Mouse (Mus musculus) heart, embryonic 13.5 days (tissue): ENCODE measurements around the gene Fyco1. TPM values are rescaled to one million over a fixed set of nuclear protein-coding genes. Genes with fewer than 3 reads are reported as not detected.
A peak's percentile ranks its signal among the peaks of the same experiment; 100 is the strongest.

Source experiments
- ATAC-seq: fragments of 200-750 bp; cut with Nextera tagmentation; 2 replicates; pipeline ENCODE4 v1.8.0; 2017; ENCODE audit warnings: moderate TSS enrichment; ENCODE audit not compliant: insufficient number of reproducible peaks, low FRiP score, low TSS enrichment; ENCODE audit errors: extremely low read depth
- H3K27ac ChIP-seq: fragments of 300-500 bp; sonication (generic); replicated peaks from 2 replicates; pipeline ENCODE4 v1.5.1; 2015; ENCODE audit warnings: moderate library complexity, mild to moderate bottlenecking, inconsistent platforms
- H3K27me3 ChIP-seq: fragments of 300-500 bp; sonication (generic); replicated peaks from 2 replicates; pipeline ENCODE4 v1.6.1; 2015; ENCODE audit warnings: mild to moderate bottlenecking, inconsistent platforms
- H3K36me3 ChIP-seq: fragments of 300-500 bp; sonication (generic); 2 replicates; pipeline ENCODE4 v1.6.1; 2015; ENCODE audit warnings: mild to moderate bottlenecking, inconsistent platforms
- H3K4me1 ChIP-seq: fragments of 300-500 bp; sonication (generic); 2 replicates; pipeline ENCODE4 v1.6.1; 2015; ENCODE audit warnings: inconsistent platforms
- H3K4me2 ChIP-seq: fragments of 300-500 bp; sonication (generic); 2 replicates; pipeline ENCODE4 v1.6.1; 2015; ENCODE audit warnings: inconsistent platforms, mild to moderate bottlenecking, moderate library complexity
- H3K4me3 ChIP-seq: fragments of 300-500 bp; sonication (generic); 2 replicates; pipeline ENCODE4 v1.5.1; 2015; ENCODE audit warnings: moderate library complexity, mild to moderate bottlenecking, inconsistent platforms
- H3K9ac ChIP-seq: fragments of 300-500 bp; sonication (generic); 2 replicates; pipeline ENCODE4 v1.6.1; 2015; ENCODE audit warnings: inconsistent platforms, mild to moderate bottlenecking, moderate library complexity
- H3K9me3 ChIP-seq: fragments of 300-500 bp; sonication (generic); 2 replicates; pipeline ENCODE4 v1.6.1; 2016; ENCODE audit warnings: inconsistent platforms
- WGBS: fragments of 180-500 bp; shearing (Covaris S2); methylation state at CpG from one replicate; pipeline ENCODE4 v1.1.7; 2015; ENCODE audit warnings: mixed read lengths; 5-methylcytosine and 5-hydroxymethylcytosine counted together
- polyA plus RNA-seq: library from polyadenylated mRNA; unstranded; fragments of >200 nt; fragmentation: Nextera tagmentation; extraction: Ambion mirVana; gene quantifications from 2 replicates; pipeline ENCODE4 v1.2.1, GENCODE M21; 2015

Fyco1 gene
- polyA plus RNA-seq = 23.9 and 27.0 TPM in 2 replicates

DNA sequence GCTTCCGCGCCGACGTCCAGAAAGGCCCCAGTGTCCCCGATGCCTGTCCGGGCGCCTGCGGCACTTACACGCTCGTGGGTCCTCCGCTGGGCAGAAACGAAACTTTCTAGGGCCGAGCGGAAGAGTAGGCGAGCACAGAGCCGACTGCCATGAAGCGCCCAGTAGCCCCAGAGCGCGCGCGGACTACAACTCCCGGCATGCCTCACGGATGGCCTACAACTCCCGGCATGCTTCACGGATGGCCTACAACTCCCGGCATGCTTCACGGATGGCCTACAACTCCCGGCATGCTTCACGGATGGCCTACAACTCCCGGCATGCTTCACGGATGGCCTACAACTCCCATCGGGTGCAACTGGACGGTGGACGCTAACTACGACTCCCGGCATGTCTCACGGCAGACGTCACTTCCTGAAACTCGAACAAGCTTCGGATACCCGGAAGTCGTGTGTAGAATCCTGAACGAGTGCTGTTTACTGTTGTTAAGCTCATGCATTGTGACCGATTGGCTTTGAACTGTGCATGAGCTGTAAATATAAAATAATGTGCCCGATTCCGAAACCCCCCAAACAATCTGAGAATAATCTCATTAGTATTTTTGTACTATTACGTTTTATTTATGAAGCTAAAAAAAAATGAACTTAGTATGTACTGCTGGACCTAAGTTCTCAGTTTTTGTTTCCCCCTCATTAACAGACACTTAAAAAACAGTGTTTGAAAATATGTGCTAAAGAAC lies at the start of gene Fyco1:
Gene Fyco1, minus strand, starts transcription at position 187 of the 736 bp plus-strand sequence.
- ATAC-seq = peak; percentile 93
- Histone ChIP-seq H3K9ac (peak within 1 kb of the TSS; percentile 92), H3K4me2 (peak within 1 kb of the TSS; percentile 85), H3K4me1 (peaks cover 23% of the 10 kb centered on the region), H3K27me3 (no peaks in the 10 kb centered on the region), H3K27ac (peak within 1 kb of the TSS; percentile 95), H3K4me3 (peak within 1 kb of the TSS; percentile 83), H3K9me3 (no peaks in the 10 kb centered on the region), H3K36me3 (no peaks in the 10 kb centered on the region)
- WGBS = under 1% methylated on average over 47 of the region's 47 CpGs

DNA sequence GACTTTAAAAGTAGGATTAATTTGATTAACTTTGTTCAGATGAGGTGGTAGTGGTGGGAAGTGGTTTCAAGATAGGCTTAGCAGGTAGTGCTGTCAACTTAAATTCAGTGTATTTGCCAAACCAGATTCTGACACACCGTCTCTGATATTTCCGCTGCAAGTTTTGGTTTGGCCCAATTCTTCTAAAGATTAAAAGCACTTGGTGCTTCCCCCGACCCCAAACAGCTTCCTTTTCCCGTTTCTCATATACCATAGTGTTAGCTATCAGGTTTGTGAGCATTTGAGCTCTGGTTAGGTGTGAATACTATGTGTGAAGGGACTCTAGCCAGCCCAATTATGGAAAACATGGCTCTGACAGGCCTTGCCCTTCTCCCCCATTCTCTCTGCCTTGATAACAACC lies 20.4 kb upstream of the Fyco1 start:
- Histone ChIP-seq H3K9me3 (no peaks in the 10 kb centered on the region), H3K4me1 (no peaks in the 10 kb centered on the region)

DNA sequence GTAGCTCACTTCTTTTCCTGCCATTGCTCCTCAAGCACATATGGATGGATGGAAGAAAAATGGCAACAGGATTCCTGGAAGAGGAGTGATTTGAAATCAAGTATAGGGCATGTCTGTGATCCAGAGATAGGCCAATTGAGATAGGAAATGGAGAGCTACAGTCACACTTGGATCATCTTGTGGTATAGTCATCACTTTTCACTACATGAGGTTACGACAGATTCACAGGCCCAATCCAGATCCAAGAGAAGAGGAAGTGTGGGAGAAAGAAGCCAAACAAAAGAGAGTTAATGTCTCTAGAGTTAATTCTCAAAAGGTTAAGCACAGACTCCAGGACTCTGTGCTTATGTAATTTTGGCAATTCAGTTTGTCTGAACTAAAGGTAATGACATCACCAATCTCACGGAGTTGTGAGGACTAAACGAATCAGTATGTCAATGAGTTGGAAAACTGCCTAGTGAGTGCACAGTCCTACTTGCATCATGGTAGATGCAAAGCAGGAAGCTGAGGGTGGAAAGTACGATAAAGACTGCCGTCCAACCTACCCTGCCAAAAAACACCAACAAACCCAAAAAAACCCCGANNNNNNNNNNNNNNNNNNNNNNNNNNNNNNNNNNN lies 17.6 kb upstream of the Fyco1 start:
- 52% methylated on average over 4 of the region's 6 CpGs for WGBS
- Histone ChIP-seq H3K9ac (no peak overlapping the region), H3K27ac (no peak overlapping the region), H3K4me1 (no peaks in the 10 kb centered on the region), H3K27me3 (no peaks in the 10 kb centered on the region), H3K36me3 (no peaks in the 10 kb centered on the region), H3K4me3 (no peak overlapping the region), H3K4me2 (no peak overlapping the region), H3K9me3 (no peaks in the 10 kb centered on the region)
- no peak for ATAC-seq

More for the DNA sequence above, 20.4 kb upstream of the Fyco1 start:
- no peaks in the 10 kb centered on the region for H3K27me3 ChIP-seq
- H3K27ac ChIP-seq = no peak overlapping the region
- H3K4me2 ChIP-seq = no peak overlapping the region
- 58% methylated on average over 4 of the region's 4 CpGs for WGBS
- no peak overlapping the region for H3K9ac ChIP-seq
- no peak overlapping the region for H3K4me3 ChIP-seq
- no peaks in the 10 kb centered on the region for H3K36me3 ChIP-seq
- no peak for ATAC-seq

DNA sequence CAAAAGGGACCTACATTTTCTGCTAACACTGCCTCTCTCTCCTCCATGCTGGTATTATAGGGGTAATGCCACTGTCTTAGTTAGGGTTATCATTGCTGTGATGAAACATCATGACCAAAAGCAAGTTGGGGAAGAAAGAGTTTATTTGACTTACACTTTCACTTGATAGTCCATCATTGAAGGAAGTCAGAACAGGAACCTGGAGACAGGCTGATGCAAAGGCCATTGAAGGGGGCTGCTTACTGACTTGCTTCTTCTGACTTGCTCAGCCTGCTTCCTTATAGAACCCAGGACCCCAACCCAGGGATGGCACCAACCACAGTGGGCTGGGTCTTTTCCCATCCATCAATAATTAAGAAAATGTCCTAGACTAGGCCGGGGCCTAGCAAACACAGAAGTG lies 11.9 kb upstream of the Fyco1 start:
- no peak overlapping the region for H3K9ac ChIP-seq
- no peaks in the 10 kb centered on the region for H3K27me3 ChIP-seq
- no peaks in the 10 kb centered on the region for H3K9me3 ChIP-seq
- H3K4me1 ChIP-seq = no peaks in the 10 kb centered on the region
- no peak overlapping the region for H3K4me2 ChIP-seq
- no peaks in the 10 kb centered on the region for H3K36me3 ChIP-seq
- H3K27ac ChIP-seq = no peak overlapping the region
- H3K4me3 ChIP-seq = no peak overlapping the region
- ATAC-seq = no peak
- 92% methylated on average over 1 of the region's 1 CpGs for WGBS

DNA sequence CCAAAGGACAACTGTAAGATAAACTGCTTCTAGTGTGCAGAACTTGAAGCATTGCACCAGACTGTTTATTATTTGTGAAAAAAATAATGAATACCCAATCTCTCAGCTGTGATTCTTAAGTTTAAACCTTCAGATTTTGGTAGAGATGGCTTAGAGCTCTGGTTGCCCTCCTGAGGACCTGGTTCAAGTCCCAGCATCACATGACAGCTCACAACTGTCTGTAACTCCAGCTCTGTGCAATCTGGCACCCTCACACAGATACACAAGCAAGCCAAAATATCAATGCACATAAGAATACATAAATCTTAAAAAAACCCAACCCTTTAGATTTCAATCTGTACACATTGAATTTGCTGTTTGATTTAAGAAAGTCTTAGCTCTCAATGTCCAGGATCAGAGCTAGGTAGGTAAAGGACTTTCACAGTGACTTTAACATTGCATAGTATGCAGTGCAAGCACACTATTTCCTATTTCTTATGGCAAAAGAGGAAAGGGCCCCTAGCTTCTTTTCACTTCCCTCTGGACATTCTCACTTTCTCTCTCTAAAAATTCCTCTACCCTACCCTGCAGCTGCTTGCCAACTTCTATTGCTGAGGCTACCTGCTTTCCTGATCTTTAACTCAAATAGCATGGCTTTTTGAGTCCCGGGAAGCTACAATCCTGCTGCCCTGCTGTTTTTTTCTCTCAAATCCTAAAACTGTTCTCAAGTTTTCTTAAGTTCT lies 11.4 kb upstream of the Fyco1 start:
- Histone ChIP-seq H3K27me3 (no peaks in the 10 kb centered on the region), H3K9ac (no peak overlapping the region), H3K4me1 (no peaks in the 10 kb centered on the region), H3K27ac (no peak overlapping the region), H3K36me3 (no peaks in the 10 kb centered on the region), H3K4me3 (no peak overlapping the region), H3K9me3 (no peaks in the 10 kb centered on the region), H3K4me2 (no peak overlapping the region)
- no peak for ATAC-seq
- 74% methylated on average over 1 of the region's 1 CpGs for WGBS

DNA sequence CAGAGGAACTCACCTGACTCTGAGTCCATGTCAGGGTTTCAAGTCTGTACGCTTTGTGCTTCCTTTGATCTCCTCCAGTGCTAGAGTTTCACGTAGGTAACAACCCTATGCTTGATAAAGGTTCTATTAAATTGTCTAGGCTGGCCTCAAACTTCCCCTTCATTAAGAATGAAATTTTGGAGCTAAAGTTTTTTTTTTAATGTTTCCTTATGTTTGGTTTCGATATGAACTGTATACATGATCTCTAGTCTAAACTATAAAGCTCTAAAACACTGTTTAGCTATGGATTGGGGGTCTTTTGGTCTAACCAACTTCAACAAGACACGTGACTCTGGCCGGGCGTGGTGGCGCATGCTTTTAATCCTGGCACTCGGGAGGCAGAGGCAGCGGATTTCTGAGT lies 10.2 kb upstream of the Fyco1 start, which contains the start of gene Xcr1:
Gene Xcr1, minus strand, starts transcription at position 101 of the 400 bp plus-strand sequence.
- no peak for ATAC-seq
- Histone ChIP-seq H3K36me3 (no peaks in the 10 kb centered on the region), H3K9ac (no peak within 1 kb of the TSS), H3K27me3 (no peaks in the 10 kb centered on the region), H3K4me1 (no peaks in the 10 kb centered on the region), H3K4me2 (no peak within 1 kb of the TSS), H3K9me3 (no peaks in the 10 kb centered on the region), H3K27ac (no peak within 1 kb of the TSS), H3K4me3 (no peak within 1 kb of the TSS)
- WGBS = 75% methylated on average over 9 of the region's 9 CpGs

DNA sequence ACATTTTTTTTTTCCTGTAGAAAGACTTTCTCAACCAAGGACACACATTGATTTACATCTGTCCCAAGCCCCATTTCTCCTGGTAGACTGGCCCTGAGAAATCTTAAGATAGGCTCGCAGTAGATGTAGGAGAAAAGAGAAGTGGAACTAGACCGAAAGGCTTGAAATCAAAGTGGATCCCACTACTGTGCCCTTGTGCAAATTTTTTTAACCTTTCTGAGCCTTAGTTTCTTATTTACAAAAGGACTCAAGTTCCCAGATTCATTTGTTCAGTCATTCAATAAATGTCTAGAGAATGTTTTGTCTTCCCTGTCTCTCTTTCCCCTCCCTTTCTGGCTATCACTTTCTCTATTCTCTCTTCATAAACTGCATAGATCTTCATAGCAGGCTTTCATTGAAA lies 5.1 kb upstream of the Fyco1 start:
- Histone ChIP-seq H3K9me3 (no peaks in the 10 kb centered on the region), H3K36me3 (no peaks in the 10 kb centered on the region), H3K27me3 (no peaks in the 10 kb centered on the region), H3K4me2 (no peak overlapping the region), H3K9ac (no peak overlapping the region), H3K4me1 (peaks cover 4% of the 10 kb centered on the region), H3K4me3 (no peak overlapping the region), H3K27ac (no peak overlapping the region)
- 79% methylated on average over 2 of the region's 2 CpGs for WGBS
- no peak for ATAC-seq

DNA sequence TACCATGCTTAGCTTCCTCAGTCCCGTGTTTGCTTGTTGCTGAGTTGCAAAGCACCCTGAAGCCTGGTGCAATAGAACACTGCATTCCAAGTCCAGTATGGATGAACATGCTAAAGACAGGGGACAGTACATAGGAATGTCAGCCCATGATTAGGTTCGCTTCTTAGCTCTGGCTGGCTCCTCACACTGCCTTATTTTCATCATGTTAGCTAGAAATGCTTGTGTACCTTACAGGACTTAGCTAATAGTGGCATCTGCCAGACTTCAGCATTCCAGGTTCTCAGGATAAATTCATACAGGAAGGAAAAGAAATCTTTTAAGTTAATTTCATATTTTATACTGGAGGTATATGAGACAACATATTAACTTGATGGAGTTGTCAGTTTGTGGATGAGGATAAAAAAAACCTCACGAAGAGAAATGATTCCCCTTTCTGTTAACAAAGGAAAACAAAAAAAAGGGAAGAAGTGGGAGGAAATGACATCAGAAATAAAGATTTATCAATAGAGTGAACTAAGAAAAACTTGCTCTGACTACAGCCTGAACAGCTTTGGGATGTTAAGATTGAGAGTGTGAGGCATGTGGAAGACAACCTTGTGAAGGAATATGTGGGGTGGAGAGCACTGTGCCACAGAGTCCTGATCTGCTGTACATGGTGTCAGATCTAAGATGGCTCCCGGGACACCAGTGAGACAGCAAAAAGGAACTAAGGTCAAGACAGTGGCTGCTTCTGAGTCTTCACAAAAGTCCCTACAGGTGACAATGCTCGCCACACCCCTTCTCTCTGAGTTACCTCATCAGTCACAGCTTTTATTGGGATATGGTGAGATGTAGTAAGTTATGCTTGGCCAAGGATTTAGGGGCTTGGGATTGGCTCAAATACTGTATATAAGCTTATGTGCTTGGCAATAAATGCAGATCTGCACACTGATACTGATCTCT lies 1.0 kb upstream of the Fyco1 start:
- Histone ChIP-seq H3K4me1 (peaks cover 23% of the 10 kb centered on the region), H3K9ac (peak overlapping the region; percentile 74), H3K4me2 (peak overlapping the region; percentile 73), H3K27me3 (no peaks in the 10 kb centered on the region), H3K9me3 (no peaks in the 10 kb centered on the region), H3K4me3 (peak overlapping the region; percentile 48), H3K36me3 (no peaks in the 10 kb centered on the region), H3K27ac (0 out of 2 replicates have a peak overlapping the region, but pooled peaks have one; percentile 40)
- no peak for ATAC-seq
- 56% methylated on average over 5 of the region's 5 CpGs for WGBS

DNA sequence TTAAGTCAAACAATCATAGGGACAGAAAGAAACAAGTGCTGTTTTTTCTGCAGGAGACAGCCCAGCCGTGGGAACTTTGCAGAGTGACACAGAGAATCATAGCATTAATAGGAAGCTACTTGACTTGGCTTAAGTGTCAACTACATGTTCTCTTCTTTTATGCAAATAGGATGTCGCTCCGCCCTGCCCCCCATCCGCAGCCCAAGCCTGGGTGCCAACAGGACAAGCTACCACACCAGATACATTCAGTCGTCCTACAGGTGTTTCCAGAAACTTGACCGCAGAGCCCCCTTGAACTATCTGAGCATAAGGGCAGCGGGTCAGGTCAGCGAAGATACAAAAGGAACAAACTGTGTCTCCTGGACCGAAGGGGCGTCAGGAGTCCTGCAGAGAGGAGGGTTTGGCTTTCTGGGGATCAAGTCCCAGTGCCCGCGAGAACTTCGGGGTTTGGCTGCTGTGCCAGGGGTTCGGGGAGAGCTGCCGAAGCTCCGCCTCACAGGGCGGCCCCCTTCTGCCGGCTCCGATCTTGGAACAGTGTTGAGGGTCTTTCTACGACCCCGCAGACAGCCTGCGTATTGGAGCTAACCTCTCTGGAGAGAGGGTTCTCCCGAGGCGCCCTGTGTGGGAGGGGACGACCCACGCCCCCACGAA lies 512 bp downstream of the Fyco1 start:
- WGBS = under 1% methylated on average over 27 of the region's 27 CpGs
- peak; percentile 43; the same call in 1 of the 2 replicates for ATAC-seq
- H3K9ac ChIP-seq = peak overlapping the region; percentile 92
- H3K4me3 ChIP-seq = peak overlapping the region; percentile 83
- no peaks in the 10 kb centered on the region for H3K27me3 ChIP-seq
- peak overlapping the region; percentile 95 for H3K27ac ChIP-seq
- no peaks in the 10 kb centered on the region for H3K36me3 ChIP-seq
- H3K4me2 ChIP-seq = peak overlapping the region; percentile 85
- H3K4me1 ChIP-seq = peaks cover 30% of the 10 kb centered on the region
- H3K9me3 ChIP-seq = no peaks in the 10 kb centered on the region

DNA sequence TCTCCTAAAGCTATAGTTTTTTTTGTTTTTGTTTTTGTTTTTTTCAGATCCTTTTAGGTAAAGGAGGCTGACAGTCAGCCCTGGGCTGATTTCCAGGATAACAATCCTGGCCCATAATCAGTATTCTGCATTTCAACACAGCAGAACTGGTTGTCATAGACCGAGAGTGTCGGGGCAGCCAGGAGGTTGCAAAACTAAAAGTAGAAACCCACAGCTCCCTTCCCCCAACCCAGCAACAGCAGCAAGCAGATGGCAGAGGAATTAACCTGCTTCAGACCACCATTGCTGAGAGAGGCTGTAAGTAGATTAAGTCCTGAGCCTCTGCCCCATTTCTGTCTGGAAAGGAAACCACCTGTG lies 1.0 kb downstream of the Fyco1 start:
- 5% methylated on average over 2 of the region's 2 CpGs for WGBS
- no peaks in the 10 kb centered on the region for H3K36me3 ChIP-seq
- H3K9ac ChIP-seq = peak overlapping the region; percentile 92
- no peak for ATAC-seq
- H3K27ac ChIP-seq = peak overlapping the region; percentile 95
- H3K4me3 ChIP-seq = peak overlapping the region; percentile 83
- H3K4me2 ChIP-seq = peak overlapping the region; percentile 85
- H3K27me3 ChIP-seq = no peaks in the 10 kb centered on the region
- no peaks in the 10 kb centered on the region for H3K9me3 ChIP-seq
- peaks cover 35% of the 10 kb centered on the region for H3K4me1 ChIP-seq
